Mouse (Mus musculus) hindbrain, embryonic 11.5 days (tissue): ENCODE measurements around the gene Pim3. TPM values are rescaled to one million over a fixed set of nuclear protein-coding genes. Genes with fewer than 3 reads are reported as not detected.

Source experiments
- ATAC-seq: fragments of 200-750 bp; cut with Nextera tagmentation; 2 replicates; pipeline ENCODE4 v1.8.0; 2017; ENCODE audit warnings: mild to moderate bottlenecking, moderate TSS enrichment, moderate library complexity; ENCODE audit not compliant: low FRiP score
- DNase-seq: peaks from one replicate; pipeline ENCODE4 v3.0.0-alpha.2; 2015; ENCODE audit warnings: low spot score
- H3K27ac ChIP-seq: fragments of 300-500 bp; sonication (generic); 2 replicates; pipeline ENCODE4 v1.5.1; 2014; ENCODE audit warnings: mild to moderate bottlenecking, low read depth, low read length
- H3K27me3 ChIP-seq: fragments of 300-500 bp; sonication (generic); 2 replicates; pipeline ENCODE4 v1.6.1; 2014; ENCODE audit warnings: mild to moderate bottlenecking, low read length, moderate library complexity, mixed read lengths; ENCODE audit not compliant: control insufficient read depth, insufficient read depth
- H3K36me3 ChIP-seq: fragments of 300-500 bp; sonication (generic); 2 replicates; pipeline ENCODE4 v1.6.1; 2014; ENCODE audit warnings: mild to moderate bottlenecking, low read length, moderate library complexity, mixed read lengths; ENCODE audit not compliant: control insufficient read depth, insufficient read depth
- H3K4me1 ChIP-seq: fragments of 300-500 bp; sonication (generic); replicated peaks from 2 replicates; pipeline ENCODE4 v1.6.1; 2014; ENCODE audit warnings: low read length, mixed read lengths; ENCODE audit not compliant: control insufficient read depth, insufficient read depth
- H3K4me2 ChIP-seq: fragments of 300-500 bp; sonication (generic); replicated peaks from 2 replicates; pipeline ENCODE4 v1.6.1; 2014; ENCODE audit warnings: mild to moderate bottlenecking, low read depth, low read length
- H3K4me3 ChIP-seq: fragments of 300-500 bp; sonication (generic); 2 replicates; pipeline ENCODE4 v1.5.1; 2014; ENCODE audit warnings: low read depth, low read length
- H3K9ac ChIP-seq: fragments of 300-500 bp; sonication (generic); 2 replicates; pipeline ENCODE4 v1.6.1; 2014; ENCODE audit warnings: low read depth, low read length
- H3K9me3 ChIP-seq: fragments of 300-500 bp; sonication (generic); 2 replicates; pipeline ENCODE4 v1.6.1; 2016; ENCODE audit warnings: low read length; ENCODE audit not compliant: control insufficient read depth
- WGBS: fragments of 180-500 bp; shearing (Covaris S2); extraction: QIAGEN DNeasy Blood & Tissue Kit; methylation state at CpG from one replicate; pipeline ENCODE4 v1.1.7; 2014; 5-methylcytosine and 5-hydroxymethylcytosine counted together
- polyA plus RNA-seq: library from polyadenylated mRNA; unstranded; fragments of >200 nt; fragmentation: Nextera tagmentation; extraction: Ambion mirVana; gene quantifications from 2 replicates; pipeline ENCODE4 v1.2.1, GENCODE M21; 2014

The Pim3 gene
- polyA plus RNA-seq, 1 experiment from 2014 or later: 31.6 TPM

DNA sequence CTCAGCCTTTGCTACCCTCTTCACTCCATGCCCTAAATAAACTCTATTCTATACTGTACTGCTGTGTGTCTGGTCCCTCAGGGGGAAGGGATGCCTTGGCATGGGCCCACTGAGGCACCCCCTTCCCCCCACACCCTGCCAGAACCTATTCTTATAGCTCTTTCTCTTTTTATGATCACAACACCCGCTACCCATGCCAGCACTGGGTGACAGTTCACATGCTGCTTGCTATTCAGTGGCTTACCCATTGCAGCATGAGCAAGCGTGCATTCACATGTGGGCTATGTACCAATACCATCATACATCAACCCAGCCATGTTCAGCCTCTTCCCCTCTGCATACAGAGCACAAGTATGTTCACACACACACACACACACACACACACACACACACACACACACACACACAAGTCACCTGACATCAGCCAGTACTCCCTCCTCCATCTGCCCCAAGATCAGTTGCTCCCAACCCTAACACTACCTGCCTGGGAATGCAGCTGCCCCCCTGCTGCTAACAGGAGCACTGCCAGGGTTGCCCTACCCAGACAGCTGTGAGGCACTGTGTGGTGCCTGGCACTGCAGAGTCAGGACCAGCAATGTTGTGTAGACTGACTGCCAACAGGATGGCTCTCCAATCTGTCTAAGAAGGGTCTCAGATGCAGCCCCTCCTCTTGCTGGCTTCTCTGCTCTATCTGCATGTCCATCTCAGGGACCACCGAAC is 20.2 kb upstream of the Pim3 start:
- Histone ChIP-seq H3K9ac (no peak overlapping the region), H3K27me3 (no peaks in the 10 kb centered on the region), H3K4me2 (no peak overlapping the region), H3K36me3 (no peaks in the 10 kb centered on the region), H3K9me3 (no peaks in the 10 kb centered on the region), H3K4me1 (peaks cover 3% of the 10 kb centered on the region; the same call in 1 of the 2 replicates), H3K4me3 (no peak overlapping the region), H3K27ac (no peak overlapping the region)
- WGBS: 94% methylated on average over 3 of the region's 3 CpGs
- no peak for ATAC-seq
- DNase-seq: no peak

DNA sequence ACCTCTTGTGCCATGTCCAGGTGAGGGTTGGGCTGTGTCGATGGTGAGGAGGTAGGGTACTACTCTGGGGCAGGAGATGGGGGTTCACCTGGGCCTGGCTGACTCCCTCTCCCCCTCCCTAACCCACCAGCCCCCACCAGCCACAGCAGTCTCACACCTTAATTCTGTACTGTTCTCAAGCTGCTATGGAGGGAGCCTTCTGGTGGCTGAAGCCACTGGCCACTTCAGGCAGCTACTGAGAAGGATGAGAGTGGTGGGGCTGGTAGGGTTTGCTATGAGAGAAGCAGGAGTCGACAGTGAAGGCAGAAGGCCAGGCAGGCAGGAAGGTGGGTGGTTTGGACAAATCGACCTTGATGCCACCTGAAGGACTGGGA is 19.7 kb upstream of the Pim3 start:
- Histone ChIP-seq H3K4me1 (0 out of 2 replicates have a peak, but pooled peaks cover 3% of the 10 kb centered on the region), H3K4me2 (no peak overlapping the region), H3K9ac (no peak overlapping the region), H3K4me3 (no peak overlapping the region), H3K27me3 (no peaks in the 10 kb centered on the region), H3K36me3 (no peaks in the 10 kb centered on the region), H3K27ac (no peak overlapping the region), H3K9me3 (no peaks in the 10 kb centered on the region)
- WGBS: 81% methylated on average over 3 of the region's 3 CpGs
- no peak for ATAC-seq
- no peak for DNase-seq

DNA sequence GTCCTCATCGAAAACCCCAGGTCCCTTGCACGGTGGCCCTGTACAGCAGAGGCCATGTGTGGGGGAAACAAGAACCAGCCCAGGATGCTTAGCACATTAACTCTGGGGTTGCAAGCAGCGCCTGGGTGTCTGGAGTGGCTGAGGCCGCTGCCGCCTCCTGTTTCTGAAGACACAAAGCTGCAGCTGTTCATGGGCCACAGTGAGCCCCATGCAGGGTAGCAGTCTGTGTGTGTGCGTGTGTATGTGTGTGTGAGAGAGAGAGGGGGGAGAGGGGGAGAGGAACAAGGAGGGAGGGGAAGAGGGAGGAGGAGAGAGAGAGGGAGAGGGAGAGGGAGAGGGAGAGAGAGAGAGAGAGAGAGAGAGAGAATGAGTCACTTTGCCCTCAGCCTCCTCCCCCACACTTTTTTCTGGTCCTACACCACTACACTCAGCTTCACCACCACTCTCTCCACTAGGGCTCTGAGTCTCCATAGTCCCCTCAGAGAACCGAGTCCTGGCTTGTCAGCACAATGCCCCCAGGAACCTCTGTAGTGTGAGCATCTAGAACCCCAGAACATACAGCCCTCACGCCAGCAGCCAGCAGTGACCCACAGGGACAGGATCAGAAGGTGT is 18.4 kb upstream of the Pim3 start:
- no peak overlapping the region for H3K27ac ChIP-seq
- H3K9ac ChIP-seq: no peak overlapping the region
- H3K9me3 ChIP-seq: no peaks in the 10 kb centered on the region
- H3K36me3 ChIP-seq: no peaks in the 10 kb centered on the region
- 50% methylated on average over 8 of the region's 8 CpGs for WGBS
- no peak for ATAC-seq
- H3K4me2 ChIP-seq: no peak overlapping the region
- no peaks in the 10 kb centered on the region for H3K27me3 ChIP-seq
- DNase-seq: peak; percentile 21
- no peak overlapping the region for H3K4me3 ChIP-seq
- 0 out of 2 replicates have a peak, but pooled peaks cover 3% of the 10 kb centered on the region for H3K4me1 ChIP-seq

DNA sequence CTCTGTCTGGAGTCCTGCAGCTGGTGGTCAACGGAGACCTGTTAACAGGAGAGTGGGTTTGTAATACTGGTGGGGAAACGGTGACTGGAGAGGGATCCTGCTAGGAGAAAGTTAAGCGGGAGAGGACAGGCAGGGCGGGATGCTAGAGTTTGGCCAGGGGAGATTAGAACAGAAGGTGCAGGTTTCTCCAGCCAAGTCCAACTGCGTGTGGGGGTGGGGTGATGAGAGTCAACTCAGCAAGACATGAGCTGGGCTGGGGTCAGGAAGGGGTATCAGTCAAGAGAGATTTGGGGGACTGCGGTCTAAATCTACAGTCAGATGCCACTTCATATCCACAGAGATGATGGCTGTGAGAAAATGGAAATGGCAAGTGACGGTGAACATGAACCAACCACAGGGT is 17.0 kb upstream of the Pim3 start:
- Histone ChIP-seq H3K9ac (no peak overlapping the region), H3K9me3 (no peaks in the 10 kb centered on the region), H3K27ac (no peak overlapping the region), H3K4me3 (no peak overlapping the region), H3K4me1 (no peaks in the 10 kb centered on the region), H3K4me2 (no peak overlapping the region), H3K27me3 (no peaks in the 10 kb centered on the region), H3K36me3 (no peaks in the 10 kb centered on the region)
- ATAC-seq (no peak), DNase-seq (no peak)
- 93% methylated on average over 7 of the region's 7 CpGs for WGBS

DNA sequence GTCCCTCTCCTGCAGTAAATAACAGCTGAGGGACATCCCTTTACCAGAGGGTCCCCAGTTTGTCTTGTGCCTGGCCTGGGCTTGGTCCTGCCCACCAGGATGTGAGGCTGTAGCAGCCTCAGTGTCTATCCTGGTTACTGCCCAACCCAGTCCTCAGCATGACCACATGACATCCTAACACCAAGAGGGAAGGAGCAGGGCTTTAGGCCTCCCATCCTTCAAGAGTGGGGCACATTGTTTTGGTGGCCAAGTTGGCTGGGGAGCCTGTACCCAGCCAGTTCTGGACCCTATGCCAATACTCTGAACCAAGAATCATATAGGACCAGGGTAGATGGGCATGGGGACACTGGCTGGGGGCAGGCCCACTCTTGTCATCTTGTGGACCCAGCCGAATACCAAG is 13.3 kb upstream of the Pim3 start:
- Histone ChIP-seq H3K27ac (no peak overlapping the region), H3K27me3 (no peaks in the 10 kb centered on the region), H3K4me3 (no peak overlapping the region), H3K4me1 (no peaks in the 10 kb centered on the region), H3K36me3 (no peaks in the 10 kb centered on the region), H3K4me2 (no peak overlapping the region), H3K9me3 (no peaks in the 10 kb centered on the region), H3K9ac (no peak overlapping the region)
- 100% methylated on average over 1 of the region's 1 CpGs for WGBS
- DNase-seq (no peak), ATAC-seq (no peak)

DNA sequence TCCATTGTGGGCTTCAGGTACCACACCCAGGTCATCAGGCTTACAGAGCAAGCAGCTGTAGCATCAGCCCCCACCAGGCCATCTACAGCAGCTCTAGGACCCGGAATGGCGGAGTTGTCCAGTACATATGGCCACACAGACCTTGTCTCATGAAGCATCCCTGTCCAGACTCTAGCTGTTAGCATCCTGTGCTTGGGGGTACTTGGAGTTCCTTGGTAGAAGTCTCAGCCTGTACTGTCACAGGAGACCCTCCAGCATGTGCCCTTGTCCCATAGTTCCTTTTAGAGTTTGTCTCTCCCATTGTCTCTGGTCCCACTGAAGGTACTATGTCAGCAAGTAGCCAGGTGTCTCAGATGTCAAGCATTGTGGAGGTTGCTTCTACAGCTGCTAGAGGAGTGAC is 12.4 kb upstream of the Pim3 start:
- no peaks in the 10 kb centered on the region for H3K36me3 ChIP-seq
- no peak overlapping the region for H3K4me2 ChIP-seq
- DNase-seq: no peak
- no peak overlapping the region for H3K9ac ChIP-seq
- H3K27ac ChIP-seq: no peak overlapping the region
- H3K4me1 ChIP-seq: no peaks in the 10 kb centered on the region
- no peak overlapping the region for H3K4me3 ChIP-seq
- WGBS: 88% methylated on average over 2 of the region's 2 CpGs
- no peak for ATAC-seq
- H3K9me3 ChIP-seq: no peaks in the 10 kb centered on the region
- no peaks in the 10 kb centered on the region for H3K27me3 ChIP-seq

GRCm38 (mm10) chr15:88850146-88850826 is 11.7 kb upstream of the Pim3 start:
- Histone ChIP-seq H3K27ac (no peak overlapping the region), H3K4me3 (no peak overlapping the region), H3K9me3 (no peaks in the 10 kb centered on the region), H3K9ac (no peak overlapping the region), H3K36me3 (no peaks in the 10 kb centered on the region), H3K27me3 (no peaks in the 10 kb centered on the region), H3K4me2 (no peak overlapping the region), H3K4me1 (no peaks in the 10 kb centered on the region)
- DNase-seq (no peak), ATAC-seq (no peak)
- 60% methylated on average over 10 of the region's 10 CpGs for WGBS

GRCm38 (mm10) chr15:88851076-88851475 is 10.9 kb upstream of the Pim3 start:
- no peak for DNase-seq
- Histone ChIP-seq H3K27me3 (no peaks in the 10 kb centered on the region), H3K27ac (no peak overlapping the region), H3K36me3 (no peaks in the 10 kb centered on the region), H3K4me3 (no peak overlapping the region), H3K4me1 (no peaks in the 10 kb centered on the region), H3K9me3 (no peaks in the 10 kb centered on the region), H3K4me2 (no peak overlapping the region), H3K9ac (no peak overlapping the region)
- ATAC-seq: no peak
- WGBS: 60% methylated on average over 3 of the region's 3 CpGs
